Mouse (Mus musculus) T-helper 17 cell (primary cell): ENCODE data around the gene Ccdc63.

Experiments used
- in situ Hi-C, 2 experiments: fragments of 300-600 bp; cut with MboI, MseI; formaldehyde crosslinking; loops; 1 replicate in 1 of 2; 2 replicates in 1 of 2; pipeline ENCODE4 v1.15.1; 2025; ENCODE audit warnings: high pct_unique_total_duplicates in 2 of 2

Ccdc63 gene

DNA sequence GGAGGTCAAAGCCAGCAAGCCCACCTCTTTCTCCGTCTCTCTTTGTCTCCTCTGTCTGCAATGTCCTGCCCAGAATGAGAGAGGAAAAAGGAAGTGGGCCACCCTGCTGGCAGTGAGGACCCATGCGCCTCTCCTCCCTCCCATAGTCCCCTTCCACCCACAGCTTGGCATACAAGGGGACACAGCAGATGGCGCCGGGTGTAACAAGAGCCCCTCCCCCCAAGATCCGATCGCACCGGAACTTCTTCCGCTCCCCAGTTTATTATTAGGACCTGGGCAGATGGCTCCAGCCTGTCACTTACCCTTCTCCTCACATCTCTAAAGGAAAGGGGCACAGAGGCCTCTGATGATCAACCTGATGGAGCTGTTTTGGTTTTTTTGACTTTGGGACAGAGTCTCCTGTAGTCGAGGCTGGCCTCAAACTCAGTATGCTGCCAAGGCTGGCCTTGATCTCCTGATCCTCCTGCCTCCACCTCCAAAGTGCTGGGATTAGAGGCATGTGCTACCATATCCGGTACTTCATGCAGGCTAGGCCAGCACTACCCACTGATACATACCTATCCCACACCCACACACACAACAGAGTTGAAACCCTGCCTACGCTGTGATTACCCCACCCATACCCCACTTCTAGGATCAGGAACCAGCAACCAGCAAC lies 10.2 kb downstream of the Ccdc63 start:
- in situ Hi-C loops: loop anchor here (5.0 to 10.0 kb wide), 3 partner anchors 97 to 1004 kb away; partner anchors contain the start of gene Rhof (in 2 of the 2)

DNA sequence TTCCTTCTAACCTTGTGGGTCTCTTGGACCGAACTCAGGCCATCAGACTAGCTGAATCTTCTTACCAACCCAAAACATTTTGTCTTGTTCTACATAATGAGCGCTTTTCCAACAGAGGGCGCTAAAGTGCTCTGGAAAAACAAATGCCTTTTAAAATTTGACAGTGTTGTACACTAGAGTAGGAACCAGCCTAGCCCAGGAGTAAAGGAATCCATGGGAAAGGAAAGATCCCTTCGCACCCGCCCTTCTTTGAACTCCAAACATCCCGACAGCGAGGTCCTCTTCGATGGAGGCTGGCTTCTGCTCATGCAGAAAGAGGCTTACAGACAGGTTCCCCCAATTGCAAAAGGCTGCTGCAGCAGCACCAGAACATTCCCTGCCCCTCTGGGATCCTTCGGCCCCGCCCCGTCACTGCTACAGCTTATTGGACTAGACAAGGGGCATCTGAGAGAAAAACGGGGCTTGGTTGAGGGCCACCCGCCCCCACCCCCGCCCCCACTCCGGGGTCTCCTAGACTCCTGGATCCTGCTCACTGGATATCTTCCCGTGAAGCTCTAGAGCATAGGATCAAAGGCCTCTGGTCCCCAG lies 11.5 kb downstream of the Ccdc63 start:
- in situ Hi-C loops: no loop called here

DNA sequence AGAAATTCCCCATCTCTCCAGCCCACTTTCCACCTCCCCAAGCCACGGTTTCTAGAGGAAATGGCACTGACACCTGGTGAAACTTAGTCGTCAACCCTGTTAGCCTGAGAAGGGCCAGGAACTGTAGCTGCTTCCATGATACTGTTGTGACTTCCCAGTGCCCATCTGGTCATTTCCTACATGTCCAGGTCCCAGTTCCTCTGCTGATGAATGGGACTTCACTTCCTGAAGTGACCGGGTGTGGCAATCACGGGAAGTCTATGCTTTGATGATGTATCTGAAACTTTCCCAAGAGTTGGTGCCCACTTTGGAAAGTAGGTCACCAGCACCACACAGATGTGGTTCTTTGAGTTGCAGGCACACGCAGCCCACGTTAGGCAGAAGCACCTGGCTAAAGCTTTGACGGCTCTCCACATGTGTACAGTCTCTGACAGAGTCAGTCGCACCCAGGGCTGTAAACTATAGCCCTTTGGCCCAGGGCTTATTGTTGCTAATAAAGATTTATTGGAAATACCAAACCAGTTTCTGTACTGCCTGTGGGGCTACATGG lies 15.3 kb downstream of the Ccdc63 start:
- in situ Hi-C loops: no loop called here

DNA sequence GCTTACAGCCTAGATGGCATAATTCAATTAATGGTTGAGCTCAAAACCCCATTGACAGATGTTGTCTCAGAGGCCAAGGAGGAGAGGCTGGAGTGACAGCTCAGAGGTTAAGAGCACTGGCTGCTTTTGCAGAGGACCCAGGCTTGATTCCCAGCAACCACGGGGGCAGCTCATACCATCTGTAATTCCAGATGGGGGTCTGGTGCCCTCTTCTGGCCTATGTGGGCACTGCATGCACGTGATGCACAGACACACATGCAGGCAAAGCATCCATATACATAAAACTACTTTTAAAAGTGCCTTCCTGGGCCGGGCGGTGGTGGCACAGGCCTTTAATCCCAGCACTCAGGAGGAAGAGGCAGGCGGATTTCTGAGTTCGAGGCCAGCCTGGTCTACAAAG lies 24.4 kb downstream of the Ccdc63 start:
- in situ Hi-C loops: loop anchor here in 1 of 2 experiments (10.0 kb wide), 1 partner anchor 49 kb away; no protein-coding TSS in a partner anchor

DNA sequence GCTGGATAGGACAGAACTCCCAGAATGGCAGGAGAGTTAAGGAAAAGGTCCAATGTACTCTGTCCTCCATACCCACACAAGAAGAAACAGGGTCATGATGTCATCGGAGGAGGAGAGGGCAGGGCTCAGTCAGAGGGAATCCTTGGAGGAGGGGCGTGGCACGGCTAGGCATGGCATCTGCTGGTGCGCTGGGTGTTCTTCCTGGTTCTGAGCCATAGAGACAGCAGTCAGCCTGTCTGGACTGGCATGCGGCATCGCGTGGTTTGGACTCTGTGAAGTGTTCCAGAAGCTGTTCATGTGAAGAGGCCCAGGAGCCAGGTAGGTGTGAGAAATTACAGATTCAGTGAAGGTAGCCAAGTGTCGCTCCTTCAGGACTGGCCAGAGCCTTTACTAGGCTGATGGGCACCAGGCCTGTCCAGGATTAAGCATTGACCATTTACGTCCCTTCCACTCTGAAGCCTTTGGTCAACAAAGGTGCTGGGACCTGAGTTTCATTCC lies 25.3 kb downstream of the Ccdc63 start:
- in situ Hi-C loops: loop anchor here in 1 of 2 experiments (10.0 kb wide), 1 partner anchor 49 kb away; no protein-coding TSS in a partner anchor

DNA sequence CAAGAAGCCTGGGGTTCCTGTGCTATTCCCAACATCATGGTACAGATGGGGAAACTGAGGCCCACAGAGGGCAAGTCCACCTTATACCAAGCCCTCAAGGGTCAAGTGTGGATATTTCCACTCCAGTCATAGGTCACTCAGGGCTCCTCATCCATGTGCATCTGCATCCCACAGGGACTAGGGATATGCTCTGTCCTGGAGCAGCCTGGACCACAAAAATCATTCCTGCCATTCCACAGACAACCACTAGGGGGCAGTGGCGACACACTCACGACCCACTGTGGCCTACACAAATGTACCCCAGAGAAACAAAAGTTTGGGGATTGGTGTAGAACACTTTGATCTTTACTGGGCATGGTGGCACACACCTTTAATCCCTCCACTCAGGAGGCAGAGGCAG lies 26.4 kb downstream of the Ccdc63 start:
- in situ Hi-C loops: loop anchor here in 1 of 2 experiments (10.0 kb wide), 1 partner anchor 51 kb away; no protein-coding TSS in a partner anchor

DNA sequence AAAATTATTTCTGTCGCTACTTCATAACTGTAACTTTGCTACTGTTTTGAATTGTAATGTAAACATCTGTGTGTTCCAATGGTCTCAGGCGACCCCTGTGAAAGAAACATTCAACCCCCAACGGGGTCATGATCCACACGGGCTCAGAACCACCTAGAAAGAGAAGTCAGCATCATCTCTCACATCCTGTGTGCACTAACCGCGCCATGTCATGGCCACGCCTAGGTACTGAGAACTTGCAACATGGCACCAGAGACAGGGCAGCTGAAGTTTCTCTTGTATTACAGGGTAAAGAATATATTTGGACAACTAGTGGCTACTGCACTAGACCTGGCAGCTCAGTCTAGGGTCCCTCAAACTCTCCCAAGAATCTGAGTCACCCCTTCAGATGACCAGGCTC lies 27.2 kb downstream of the Ccdc63 start:
- in situ Hi-C loops: loop anchor here in 1 of 2 experiments (10.0 kb wide), 1 partner anchor 51 kb away; no protein-coding TSS in a partner anchor

DNA sequence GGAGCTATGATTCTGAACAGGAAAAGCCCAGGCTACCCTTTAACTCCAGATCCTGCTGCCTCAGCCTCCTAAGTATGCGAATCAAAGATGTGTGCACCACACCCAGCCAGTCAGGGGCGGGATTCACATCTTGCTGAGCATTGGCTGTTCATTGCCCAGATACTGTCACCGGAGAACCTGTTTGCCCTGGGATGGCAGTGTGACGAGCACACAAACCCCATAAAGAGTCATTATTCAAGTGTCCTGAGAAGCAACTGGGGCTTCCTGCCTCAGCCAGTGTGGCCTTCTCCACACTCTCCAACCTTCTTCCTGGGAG lies 28.7 kb downstream of the Ccdc63 start:
- in situ Hi-C loops: loop anchor here in 1 of 2 experiments (10.0 kb wide), 1 partner anchor 53 kb away; no protein-coding TSS in a partner anchor

DNA sequence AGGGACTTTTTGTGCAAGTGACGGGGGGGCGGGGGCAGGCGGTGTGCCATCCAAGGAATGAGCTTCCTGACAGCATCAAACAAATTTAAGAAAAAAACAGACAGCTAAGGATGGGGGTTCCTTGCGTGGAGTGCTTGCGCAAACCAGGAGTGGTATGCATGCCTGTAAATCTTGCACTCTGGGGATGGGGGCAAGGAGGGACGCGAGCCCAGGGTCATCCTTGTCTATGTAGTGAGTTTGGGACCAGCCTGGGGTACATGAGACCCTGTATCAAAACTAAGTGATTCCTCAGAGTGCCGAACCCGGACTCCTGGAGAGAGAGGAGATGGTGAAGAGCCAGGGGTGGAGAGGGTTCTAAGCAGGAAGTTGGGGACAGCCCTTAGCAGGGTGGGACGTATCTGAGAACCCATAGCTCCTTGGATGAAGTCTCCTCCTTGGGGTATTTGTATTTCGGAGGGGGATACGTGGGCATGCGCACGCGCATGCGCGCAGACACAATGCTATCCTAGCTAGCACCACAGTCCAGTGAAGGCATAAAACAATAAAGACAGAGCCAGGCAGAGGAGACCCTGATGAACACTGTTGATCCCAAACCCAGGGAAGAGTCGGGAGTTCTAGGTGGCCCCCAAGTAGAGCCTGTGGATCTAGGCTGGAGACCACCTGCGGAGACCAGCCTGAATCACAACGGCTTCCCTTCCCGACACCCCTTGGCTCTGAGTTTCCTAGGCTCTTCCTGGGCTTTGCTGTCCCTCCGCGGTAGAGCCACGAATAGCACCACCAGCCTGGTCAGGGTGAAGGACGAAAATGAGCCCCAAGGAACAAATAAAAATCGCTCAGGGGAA lies 29.3 kb downstream of the Ccdc63 start:
- in situ Hi-C loops: loop anchor here in 1 of 2 experiments (10.0 kb wide), 1 partner anchor 53 kb away; no protein-coding TSS in a partner anchor

DNA sequence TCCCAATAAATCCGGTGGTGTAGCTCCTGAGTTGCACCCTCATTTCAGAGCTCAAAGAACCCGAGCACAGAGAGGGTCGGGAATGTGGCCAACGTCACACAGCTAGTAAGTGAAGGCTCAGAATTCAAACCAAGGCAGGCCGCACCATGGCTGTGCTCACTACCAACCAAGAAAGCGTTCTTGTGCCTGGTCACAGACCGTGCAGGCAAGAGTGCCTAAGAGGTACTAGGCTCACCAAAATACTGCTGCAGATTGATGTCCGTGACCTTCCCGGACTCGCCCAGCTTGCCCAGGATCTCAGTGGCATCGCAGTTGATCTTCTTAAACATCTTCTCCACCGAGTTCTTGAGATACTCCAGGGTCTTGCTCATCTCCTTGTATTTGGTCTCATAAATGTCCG lies 30.0 kb downstream of the Ccdc63 start:
- in situ Hi-C loops: loop anchor here in 1 of 2 experiments (10.0 kb wide), 1 partner anchor 54 kb away; no protein-coding TSS in a partner anchor

DNA sequence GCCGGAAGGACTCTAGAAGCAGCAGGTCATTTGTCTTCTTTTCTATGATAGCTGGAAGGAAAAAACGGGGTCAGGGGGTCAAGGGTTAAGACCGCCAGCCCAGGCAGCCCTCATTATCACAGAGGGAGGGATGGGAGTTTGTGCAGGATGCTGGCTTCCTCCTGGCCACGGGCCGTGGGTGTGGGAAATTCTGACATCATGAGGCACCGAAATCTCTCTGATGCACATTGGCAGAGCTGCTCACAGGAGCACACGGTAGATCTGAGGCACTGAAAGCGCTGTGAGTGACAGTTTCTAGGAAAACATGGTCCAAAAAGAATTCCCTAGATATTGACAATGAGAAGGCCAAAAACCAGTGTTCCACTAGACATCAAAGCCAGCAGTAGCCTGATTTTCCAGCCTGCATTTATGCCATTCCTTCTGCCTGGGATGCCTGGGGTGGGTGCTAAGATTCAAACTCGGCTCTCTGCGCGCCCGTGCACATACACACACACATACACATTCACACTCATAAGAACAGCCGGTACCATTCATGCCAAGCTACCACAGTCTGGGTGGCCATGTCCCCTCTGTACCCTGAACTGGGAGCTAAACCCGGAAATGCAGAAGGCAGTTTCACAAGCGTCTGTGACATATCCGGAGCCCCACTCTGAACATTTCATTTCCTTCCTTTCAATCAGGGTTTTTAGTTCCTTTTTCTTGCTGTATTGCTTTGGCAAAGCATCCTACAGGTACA lies 31.1 kb downstream of the Ccdc63 start:
- in situ Hi-C loops: loop anchor here in 1 of 2 experiments (10.0 kb wide), 1 partner anchor 55 kb away; no protein-coding TSS in a partner anchor

DNA sequence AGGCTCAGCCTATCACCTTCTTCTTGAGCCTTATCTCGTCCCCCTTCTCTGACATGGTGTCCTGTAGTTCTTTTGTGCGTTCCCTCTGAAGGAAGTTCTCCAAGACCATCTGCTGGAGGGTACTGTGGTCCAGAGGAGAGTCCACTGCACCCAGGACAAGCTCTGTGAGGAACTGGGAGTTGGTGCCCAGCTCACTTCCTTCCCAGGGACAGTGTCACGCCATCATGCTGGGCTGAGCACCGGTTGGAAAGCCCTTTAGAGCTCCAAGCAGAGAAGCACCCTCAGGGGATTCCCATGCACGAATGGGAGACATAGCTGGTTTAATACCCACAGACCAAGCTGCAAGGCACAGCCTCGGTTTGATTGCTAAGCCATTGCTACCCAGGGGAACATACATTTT lies 32.5 kb downstream of the Ccdc63 start:
- in situ Hi-C loops: no loop called here

DNA sequence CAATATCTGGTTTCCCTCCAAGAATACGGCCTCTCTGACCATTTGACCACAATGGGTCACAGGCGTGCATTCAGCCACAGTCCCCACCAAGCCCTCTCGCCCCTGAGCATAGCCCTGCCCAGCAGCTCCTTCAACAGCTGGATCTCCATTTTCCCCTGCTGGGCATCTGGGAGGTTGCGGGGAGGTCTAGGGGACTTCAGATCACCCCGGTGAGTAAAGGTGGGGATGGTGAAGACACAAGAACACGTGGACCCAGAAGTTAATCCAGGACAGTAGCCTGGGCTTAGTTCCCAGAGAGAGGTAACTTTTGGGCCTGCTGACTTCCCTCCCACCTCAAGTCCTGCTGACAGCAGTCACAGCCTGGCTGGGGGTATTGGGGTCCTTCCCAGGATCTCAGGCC lies 34.4 kb downstream of the Ccdc63 start:
- in situ Hi-C loops: no loop called here

DNA sequence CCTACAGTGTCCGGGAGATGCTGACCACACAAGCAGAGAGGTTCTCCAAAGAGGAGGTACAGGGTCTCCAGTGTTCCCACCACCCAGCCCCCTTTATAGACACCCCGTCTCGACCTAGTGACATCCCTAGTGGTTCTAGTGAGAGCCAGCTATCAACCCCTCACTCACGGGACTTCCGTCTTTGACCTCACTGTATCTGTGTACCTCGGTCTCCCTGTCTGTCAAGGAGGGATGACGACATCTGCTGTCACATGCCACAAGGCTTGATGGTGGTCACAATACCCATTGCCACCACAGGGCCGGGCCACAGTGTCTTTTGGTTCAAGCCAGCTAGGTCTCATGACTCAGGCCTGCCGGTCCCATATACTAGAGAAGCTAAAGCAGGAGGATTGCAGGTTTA lies 35.6 kb downstream of the Ccdc63 start:
- in situ Hi-C loops: loop anchor here in 1 of 2 experiments (5.0 kb wide), 1 partner anchor 82 kb away; no protein-coding TSS in a partner anchor

DNA sequence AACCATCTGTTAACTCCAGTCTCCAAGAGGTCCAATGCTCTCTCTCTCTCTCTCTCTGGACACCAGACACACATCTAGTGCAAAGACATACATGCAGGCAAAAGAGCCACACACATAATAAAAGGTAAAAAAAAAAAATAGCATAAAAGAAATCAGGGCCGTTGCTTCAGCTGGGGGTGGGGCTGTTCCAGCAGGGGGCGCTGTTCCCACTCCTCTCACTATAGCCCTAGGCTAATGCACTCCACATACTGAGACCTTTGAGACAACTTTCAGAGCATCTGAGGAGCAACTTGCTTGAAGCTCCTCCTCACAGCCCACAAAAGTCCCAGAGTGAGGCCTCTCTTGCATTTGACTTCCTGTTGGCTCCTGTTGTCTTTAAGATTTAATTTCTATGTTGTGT lies 36.4 kb downstream of the Ccdc63 start:
- in situ Hi-C loops: loop anchor here in 1 of 2 experiments (5.0 kb wide), 1 partner anchor 83 kb away; no protein-coding TSS in a partner anchor

DNA sequence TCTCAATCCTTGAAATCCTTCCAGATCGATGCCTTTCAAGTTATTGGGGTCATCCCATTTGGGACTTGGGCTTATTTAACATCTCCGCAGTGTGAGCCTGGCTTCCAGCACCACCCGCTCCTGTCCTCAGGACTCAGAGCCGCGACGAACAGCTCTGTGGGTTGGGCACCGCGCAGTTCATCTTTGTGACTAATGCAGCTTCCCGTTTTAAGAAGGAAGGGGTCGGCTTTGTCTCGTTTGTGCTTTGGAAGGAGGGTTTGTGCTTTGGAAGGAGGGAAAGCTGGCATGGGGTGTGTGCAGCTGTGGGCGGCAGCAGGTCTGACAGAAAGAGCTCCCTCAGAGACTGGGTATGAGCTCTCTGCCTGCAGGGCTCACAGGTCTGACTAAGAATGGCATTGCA lies 37.5 kb downstream of the Ccdc63 start:
- in situ Hi-C loops: loop anchor here in 1 of 2 experiments (5.0 kb wide), 1 partner anchor 84 kb away; no protein-coding TSS in a partner anchor

DNA sequence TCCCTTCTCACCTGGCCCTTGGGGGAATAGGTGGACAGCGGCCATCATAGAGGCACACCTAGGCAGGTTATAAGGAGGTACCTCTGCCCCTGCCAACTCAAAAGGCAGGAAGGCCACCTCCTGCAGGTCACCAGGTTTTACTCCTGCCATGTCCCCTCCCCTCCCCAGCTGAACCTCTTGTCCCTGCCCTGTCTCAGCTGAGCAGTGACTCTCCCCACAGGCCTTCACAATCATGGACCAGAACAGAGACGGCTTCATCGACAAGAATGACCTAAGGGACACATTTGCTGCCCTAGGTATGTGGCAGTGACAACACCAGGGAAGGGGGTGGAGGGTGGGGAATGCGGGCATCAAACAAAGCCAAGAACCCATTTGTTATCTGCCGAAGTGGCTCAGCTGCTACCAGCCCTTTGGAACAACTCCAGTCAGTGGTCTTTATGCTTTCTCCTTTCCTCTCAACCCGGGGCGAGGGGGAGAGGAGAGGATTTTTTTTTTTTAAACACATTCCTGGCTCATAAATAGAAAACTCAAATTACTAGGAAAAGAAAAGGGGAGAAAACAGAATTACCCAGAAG lies 38.1 kb downstream of the Ccdc63 start:
- in situ Hi-C loops: loop anchor here in 1 of 2 experiments (5.0 kb wide), 1 partner anchor 85 kb away; no protein-coding TSS in a partner anchor

DNA sequence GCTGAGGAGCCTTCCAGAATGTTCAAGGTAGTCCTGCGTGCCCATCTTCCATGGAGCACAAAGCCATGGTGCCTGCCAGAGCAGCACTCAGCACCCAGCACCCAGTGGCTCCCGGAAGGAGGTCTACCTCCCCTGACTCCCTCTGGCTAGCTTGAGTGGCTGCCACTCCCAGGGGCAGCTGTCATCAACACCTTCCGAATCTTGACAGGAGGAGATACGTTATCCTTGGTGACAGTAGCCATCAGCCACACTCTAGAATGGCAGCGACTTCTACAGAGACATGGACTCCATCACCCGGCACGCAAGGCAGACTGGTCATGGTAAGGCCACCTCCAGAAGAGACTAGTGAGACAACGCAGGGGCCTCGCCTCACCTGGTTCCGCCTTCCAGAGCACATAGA lies 46.2 kb downstream of the Ccdc63 start:
- in situ Hi-C loops: no loop called here

DNA sequence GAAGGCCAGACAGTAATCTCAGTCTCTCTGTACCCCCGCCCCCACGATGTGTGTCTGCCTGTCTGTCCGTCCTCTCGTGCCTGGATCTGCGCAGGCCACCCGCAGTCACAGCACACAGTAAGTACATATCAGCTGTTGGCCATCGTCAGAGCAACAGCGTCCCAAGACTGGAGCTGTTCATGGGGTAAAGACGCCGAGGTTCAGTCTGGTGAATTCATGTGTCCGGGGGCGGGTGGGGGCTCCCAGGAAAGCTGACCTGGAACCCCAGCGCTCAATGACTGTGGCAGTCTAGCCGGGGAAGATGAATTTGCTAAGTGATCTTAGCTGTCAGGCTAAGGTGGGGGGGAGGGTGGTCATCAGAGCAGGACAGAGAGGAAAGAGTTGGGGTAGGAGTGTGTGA lies 46.9 kb downstream of the Ccdc63 start:
- in situ Hi-C loops: no loop called here

DNA sequence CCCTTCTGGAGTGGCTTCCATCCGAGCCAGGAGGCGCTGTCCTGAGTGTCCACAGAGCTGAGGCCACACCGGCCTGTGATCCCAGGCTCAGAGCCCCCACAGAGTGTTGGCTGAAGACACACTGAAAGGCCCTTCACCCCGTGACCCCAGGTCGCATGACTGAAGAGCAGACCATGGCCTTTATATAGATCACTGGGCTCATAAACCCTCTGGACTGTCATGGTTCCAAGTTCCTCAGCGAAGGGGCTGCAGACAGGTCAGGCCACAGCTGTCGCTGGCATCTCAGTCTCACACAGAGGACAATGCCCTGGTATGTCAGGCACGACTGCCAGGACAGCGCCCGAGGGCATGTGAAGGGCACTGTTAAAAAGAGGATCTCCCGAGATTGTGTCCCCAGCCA lies 47.8 kb downstream of the Ccdc63 start:
- in situ Hi-C loops: no loop called here
